Mouse (Mus musculus): Measurements from ENCODE around the gene Mcfd2. TPM values are rescaled to one million over a fixed set of nuclear protein-coding genes. Genes with fewer than 3 reads are reported as not detected.
A peak's percentile ranks its signal among the peaks of the same experiment; 100 is the strongest.

The Mcfd2 gene
- polyA plus RNA-seq, 1 experiment from 2014 or later, result 82.0 TPM

- peaks cover 4% of the 10 kb centered on the region for H3K4me1 ChIP-seq (ENCODE audit: control insufficient read depth, insufficient read depth, low read length)
- no peaks in the 10 kb centered on the region for H3K9me3 ChIP-seq (replicated peaks; ENCODE audit: control insufficient read depth, low read length)
- no peak overlapping the region for H3K4me2 ChIP-seq (ENCODE audit: low read depth, low read length)
- DNase-seq (ENCODE audit: low spot score) (no peak), ATAC-seq (replicated peaks; ENCODE audit: insufficient number of reproducible peaks, low FRiP score, low TSS enrichment, low read depth) (no peak)
- no peak overlapping the region for H3K4me3 ChIP-seq (ENCODE audit: low read depth, low read length)
- H3K27ac ChIP-seq (replicated peaks; ENCODE audit: low read depth, low read length), result no peak overlapping the region
- H3K36me3 ChIP-seq (replicated peaks; ENCODE audit: control insufficient read depth, insufficient read depth, low read depth, low read length), result no peaks in the 10 kb centered on the region
- 54% methylated on average over 8 of the region's 8 CpGs for WGBS
- no peak overlapping the region for H3K9ac ChIP-seq (replicated peaks; ENCODE audit: low read length)
- H3K27me3 ChIP-seq (ENCODE audit: control insufficient read depth, insufficient read depth, low read length), result peaks cover 12% of the 10 kb centered on the region
Observed at GRCm38 (mm10) chr17:87286481-87287143, 20.9 kb upstream of the Mcfd2 start.

- no peak for DNase-seq (ENCODE audit: low spot score)
- H3K27ac ChIP-seq (replicated peaks; ENCODE audit: low read depth, low read length), result no peak overlapping the region
- no peaks in the 10 kb centered on the region for H3K9me3 ChIP-seq (replicated peaks; ENCODE audit: control insufficient read depth, low read length)
- peaks cover 9% of the 10 kb centered on the region for H3K4me1 ChIP-seq (ENCODE audit: control insufficient read depth, insufficient read depth, low read length)
- no peaks in the 10 kb centered on the region for H3K36me3 ChIP-seq (replicated peaks; ENCODE audit: control insufficient read depth, insufficient read depth, low read depth, low read length)
- H3K9ac ChIP-seq (replicated peaks; ENCODE audit: low read length), result no peak overlapping the region
- no peak for ATAC-seq (replicated peaks; ENCODE audit: insufficient number of reproducible peaks, low FRiP score, low TSS enrichment, low read depth)
- 75% methylated on average over 23 of the region's 23 CpGs for WGBS
- H3K27me3 ChIP-seq (ENCODE audit: control insufficient read depth, insufficient read depth, low read length), result peaks cover 12% of the 10 kb centered on the region
- no peak overlapping the region for H3K4me2 ChIP-seq (ENCODE audit: low read depth, low read length)
- no peak overlapping the region for H3K4me3 ChIP-seq (ENCODE audit: low read depth, low read length)
Observed at GRCm38 (mm10) chr17:87285731-87286465, 20.2 kb upstream of the Mcfd2 start.

- Histone ChIP-seq H3K9ac (replicated peaks; ENCODE audit: low read length) (no peak overlapping the region), H3K4me2 (ENCODE audit: low read depth, low read length) (no peak overlapping the region), H3K27me3 (ENCODE audit: control insufficient read depth, insufficient read depth, low read length) (peaks cover 12% of the 10 kb centered on the region), H3K36me3 (replicated peaks; ENCODE audit: control insufficient read depth, insufficient read depth, low read depth, low read length) (no peaks in the 10 kb centered on the region), H3K4me1 (ENCODE audit: control insufficient read depth, insufficient read depth, low read length) (peaks cover 9% of the 10 kb centered on the region), H3K4me3 (ENCODE audit: low read depth, low read length) (no peak overlapping the region), H3K27ac (replicated peaks; ENCODE audit: low read depth, low read length) (no peak overlapping the region), H3K9me3 (replicated peaks; ENCODE audit: control insufficient read depth, low read length) (no peaks in the 10 kb centered on the region)
- no peak for DNase-seq (ENCODE audit: low spot score)
- no peak for ATAC-seq (replicated peaks; ENCODE audit: insufficient number of reproducible peaks, low FRiP score, low TSS enrichment, low read depth)
- 58% methylated on average over 7 of the region's 7 CpGs for WGBS
Observed at GRCm38 (mm10) chr17:87284482-87285040, 18.8 kb upstream of the Mcfd2 start.

- Histone ChIP-seq H3K4me2 (ENCODE audit: low read depth, low read length) (peak overlapping the region; percentile 99), H3K27me3 (ENCODE audit: control insufficient read depth, insufficient read depth, low read length) (peaks cover 12% of the 10 kb centered on the region), H3K36me3 (replicated peaks; ENCODE audit: control insufficient read depth, insufficient read depth, low read depth, low read length) (no peaks in the 10 kb centered on the region), H3K27ac (replicated peaks; ENCODE audit: low read depth, low read length) (no peak overlapping the region), H3K4me1 (ENCODE audit: control insufficient read depth, insufficient read depth, low read length) (peaks cover 9% of the 10 kb centered on the region), H3K9ac (replicated peaks; ENCODE audit: low read length) (peak overlapping the region; percentile 26; the same call in 1 of the 2 replicates), H3K4me3 (ENCODE audit: low read depth, low read length) (peak overlapping the region; percentile 72), H3K9me3 (replicated peaks; ENCODE audit: control insufficient read depth, low read length) (no peaks in the 10 kb centered on the region)
- WGBS, result 4% methylated on average over 21 of the region's 21 CpGs
- DNase-seq (ENCODE audit: low spot score), result peak; percentile 18
- no peak for ATAC-seq (replicated peaks; ENCODE audit: insufficient number of reproducible peaks, low FRiP score, low TSS enrichment, low read depth)
Observed at GRCm38 (mm10) chr17:87283755-87284481, 18.2 kb upstream of the Mcfd2 start.

DNA sequence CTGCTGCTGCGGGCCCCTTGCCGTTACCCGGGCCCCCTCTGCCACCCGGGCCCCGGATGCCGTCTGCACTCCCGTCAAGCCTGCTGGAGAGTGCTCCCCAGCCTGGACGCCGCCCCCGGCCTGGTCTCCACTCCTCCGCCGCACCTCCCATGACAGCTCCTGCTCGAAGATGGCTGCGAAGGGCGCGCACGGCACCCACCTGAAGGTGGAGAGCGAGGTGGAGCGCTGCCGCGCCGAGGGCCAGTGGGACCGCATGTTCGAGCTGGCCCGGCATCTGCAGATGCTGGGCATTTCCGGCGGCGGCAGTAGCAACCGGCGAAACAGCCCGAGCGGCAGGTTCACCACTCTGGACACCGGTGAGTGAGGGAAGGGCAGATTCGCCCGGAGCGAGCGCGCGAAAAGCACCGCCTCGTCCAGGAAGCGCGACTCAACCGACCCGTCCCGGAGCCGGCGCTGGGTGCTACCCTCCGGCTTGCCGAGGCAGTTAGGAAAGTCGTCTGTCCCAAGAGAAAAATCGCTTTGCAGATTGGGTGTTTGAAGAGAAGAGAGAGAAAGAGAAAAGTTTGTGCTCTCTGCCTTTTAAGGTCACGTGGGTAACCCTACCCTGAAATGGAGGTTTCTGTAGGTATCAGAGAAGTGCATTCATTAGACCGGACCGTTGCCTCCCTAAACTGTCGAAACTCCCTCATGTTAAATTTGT, 17.5 kb upstream of the Mcfd2 start:
- Histone ChIP-seq H3K36me3 (replicated peaks; ENCODE audit: control insufficient read depth, insufficient read depth, low read depth, low read length) (no peaks in the 10 kb centered on the region), H3K9me3 (replicated peaks; ENCODE audit: control insufficient read depth, low read length) (no peaks in the 10 kb centered on the region), H3K27me3 (ENCODE audit: control insufficient read depth, insufficient read depth, low read length) (peaks cover 12% of the 10 kb centered on the region), H3K9ac (replicated peaks; ENCODE audit: low read length) (peak overlapping the region; percentile 52), H3K4me1 (ENCODE audit: control insufficient read depth, insufficient read depth, low read length) (peaks cover 9% of the 10 kb centered on the region), H3K4me2 (ENCODE audit: low read depth, low read length) (peak overlapping the region; percentile 99), H3K27ac (replicated peaks; ENCODE audit: low read depth, low read length) (no peak overlapping the region), H3K4me3 (ENCODE audit: low read depth, low read length) (peak overlapping the region; percentile 72)
- ATAC-seq (replicated peaks; ENCODE audit: insufficient number of reproducible peaks, low FRiP score, low TSS enrichment, low read depth) (no peak), DNase-seq (ENCODE audit: low spot score) (peak; percentile 52)
- WGBS, result under 1% methylated on average over 53 of the region's 56 CpGs

GRCm38 (mm10) chr17:87282706-87283053, 16.9 kb upstream of the Mcfd2 start, which contains the start of gene Ttc7:
Gene Ttc7 (plus strand): TSS chr17:87282886.
- WGBS, result under 1% methylated on average over 27 of the region's 38 CpGs
- Histone ChIP-seq H3K27me3 (ENCODE audit: control insufficient read depth, insufficient read depth, low read length) (peaks cover 12% of the 10 kb centered on the region), H3K36me3 (replicated peaks; ENCODE audit: control insufficient read depth, insufficient read depth, low read depth, low read length) (no peaks in the 10 kb centered on the region), H3K9me3 (replicated peaks; ENCODE audit: control insufficient read depth, low read length) (no peaks in the 10 kb centered on the region), H3K4me2 (ENCODE audit: low read depth, low read length) (peak within 1 kb of the TSS; percentile 99), H3K4me3 (ENCODE audit: low read depth, low read length) (peak within 1 kb of the TSS; percentile 72), H3K4me1 (ENCODE audit: control insufficient read depth, insufficient read depth, low read length) (peaks cover 7% of the 10 kb centered on the region), H3K27ac (replicated peaks; ENCODE audit: low read depth, low read length) (peak within 1 kb of the TSS; percentile 64; the same call in 1 of the 2 replicates), H3K9ac (replicated peaks; ENCODE audit: low read length) (peak within 1 kb of the TSS; percentile 84)
- peak; percentile 95 for ATAC-seq (replicated peaks; ENCODE audit: insufficient number of reproducible peaks, low FRiP score, low TSS enrichment, low read depth)
- peak; percentile 96 for DNase-seq (ENCODE audit: low spot score)

GRCm38 (mm10) chr17:87282007-87282705, 16.4 kb upstream of the Mcfd2 start:
- Histone ChIP-seq H3K27me3 (ENCODE audit: control insufficient read depth, insufficient read depth, low read length) (peaks cover 12% of the 10 kb centered on the region), H3K4me3 (ENCODE audit: low read depth, low read length) (peak overlapping the region; percentile 72), H3K4me1 (ENCODE audit: control insufficient read depth, insufficient read depth, low read length) (peaks cover 7% of the 10 kb centered on the region), H3K4me2 (ENCODE audit: low read depth, low read length) (peak overlapping the region; percentile 99), H3K27ac (replicated peaks; ENCODE audit: low read depth, low read length) (peak overlapping the region; percentile 64; the same call in 1 of the 2 replicates), H3K36me3 (replicated peaks; ENCODE audit: control insufficient read depth, insufficient read depth, low read depth, low read length) (no peaks in the 10 kb centered on the region), H3K9ac (replicated peaks; ENCODE audit: low read length) (peak overlapping the region; percentile 84), H3K9me3 (replicated peaks; ENCODE audit: control insufficient read depth, low read length) (no peaks in the 10 kb centered on the region)
- WGBS, result under 1% methylated on average over 44 of the region's 44 CpGs
- peak; percentile 94 for DNase-seq (ENCODE audit: low spot score)
- ATAC-seq (replicated peaks; ENCODE audit: insufficient number of reproducible peaks, low FRiP score, low TSS enrichment, low read depth), result peak; percentile 85
